Mouse (Mus musculus): ENCODE measurements around the gene Tmem211. TPM values are rescaled to one million over a fixed set of nuclear protein-coding genes. Genes with fewer than 3 reads are reported as not detected.
A peak's percentile ranks its signal among the peaks of the same experiment; 100 is the strongest.

The Tmem211 gene
- total and polyA plus RNA-seq, 3 experiments = not detected

- H3K27ac ChIP-seq (ENCODE audit: insufficient read depth, low read depth) = no peak overlapping the region
- peaks cover 13% of the 10 kb centered on the region for H3K9me3 ChIP-seq (replicated peaks; ENCODE audit: low read length)
- no peak for DNase-seq (ENCODE audit: extremely low read depth)
- H3K27me3 ChIP-seq (replicated peaks) = peaks cover 9% of the 10 kb centered on the region
- no peak overlapping the region for H3K4me2 ChIP-seq (ENCODE audit: insufficient read depth, low read depth, poor library complexity, severe bottlenecking)
- dilution Hi-C loops (cut with MboI; ENCODE audit: extremely low pct_ligation_motif_present, extremely low pct_unique_long_range_greater_than_20kb, low sequenced_read_pairs) (no loop called here), in situ Hi-C loops (cut with MboI; ENCODE audit: low pct_ligation_motif_present, low pct_unique_long_range_greater_than_20kb, low sequenced_read_pairs) (no loop called here)
- no peak overlapping the region for H3K4me3 ChIP-seq (replicated peaks in 1 of 3; ENCODE audit: low read depth in 2 of 3, low read length in 2 of 3, poor library complexity in 1 of 3)
- TF ChIP-seq CTCF (conservative IDR thresholded peaks at IDR 0.05 in 1 of 2, IDR thresholded peaks at IDR 0.05 in 1 of 2; ENCODE audit: low read depth in 2 of 2, low read length in 2 of 2) (peak; percentile 10 to 22; a peak in 2 of 4 replicates), RAD21 (IDR thresholded peaks at IDR 0.05; ENCODE audit: low read depth, low read length) (peak; percentile 5), ZMIZ1 (IDR thresholded peaks at IDR 0.05; ENCODE audit: low read depth, low read length) (no peak)
- no peaks in the 10 kb centered on the region for H3K36me3 ChIP-seq (replicated peaks in 1 of 2; ENCODE audit: control insufficient read depth in 1 of 2, insufficient read depth in 1 of 2, low read length in 1 of 2)
- no peaks in the 10 kb centered on the region for H3K79me2 ChIP-seq (replicated peaks; ENCODE audit: control insufficient read depth, extremely low read depth, insufficient read depth, poor library complexity, severe bottlenecking)
- peaks cover 0 to 7% of the 10 kb centered on the region in 2 experiments; a peak in 2 of 4 replicates for H3K4me1 ChIP-seq (ENCODE audit: control insufficient read depth in 1 of 2, insufficient read depth in 2 of 2)
- no peak overlapping the region for H3K9ac ChIP-seq (ENCODE audit: insufficient read depth, low read depth)
Measured at GRCm38 (mm10) chr5:113286591-113287520, 60.1 kb downstream of the Tmem211 start.

- H3K27me3 ChIP-seq (replicated peaks) = peaks cover 6% of the 10 kb centered on the region
- dilution Hi-C loops (cut with MboI; ENCODE audit: extremely low pct_ligation_motif_present, extremely low pct_unique_long_range_greater_than_20kb, low sequenced_read_pairs) = no loop called here
- in situ Hi-C loops (cut with MboI; ENCODE audit: low pct_ligation_motif_present, low pct_unique_long_range_greater_than_20kb, low sequenced_read_pairs) = no loop called here
- no peak for DNase-seq (ENCODE audit: extremely low read depth)
- H3K9me3 ChIP-seq (replicated peaks; ENCODE audit: low read length) = peaks cover 13% of the 10 kb centered on the region
- H3K4me1 ChIP-seq (ENCODE audit: control insufficient read depth in 1 of 2, insufficient read depth in 2 of 2) = peaks cover 0 to 7% of the 10 kb centered on the region in 2 experiments; a peak in 2 of 4 replicates
- H3K4me3 ChIP-seq (replicated peaks in 1 of 3; ENCODE audit: low read depth in 2 of 3, low read length in 2 of 3, poor library complexity in 1 of 3) = no peak overlapping the region
- no peaks in the 10 kb centered on the region for H3K36me3 ChIP-seq (replicated peaks in 1 of 2; ENCODE audit: control insufficient read depth in 1 of 2, insufficient read depth in 1 of 2, low read length in 1 of 2)
- no peak overlapping the region for H3K9ac ChIP-seq (ENCODE audit: insufficient read depth, low read depth)
- no peak overlapping the region for H3K27ac ChIP-seq (ENCODE audit: insufficient read depth, low read depth)
- H3K4me2 ChIP-seq (ENCODE audit: insufficient read depth, low read depth, poor library complexity, severe bottlenecking) = no peak overlapping the region
- no peaks in the 10 kb centered on the region for H3K79me2 ChIP-seq (replicated peaks; ENCODE audit: control insufficient read depth, extremely low read depth, insufficient read depth, poor library complexity, severe bottlenecking)
- TF ChIP-seq MAZ (IDR thresholded peaks at IDR 0.05; ENCODE audit: low read depth, low read length) = no peak
- TF ChIP-seq MAX (IDR thresholded peaks at IDR 0.05; ENCODE audit: low read length) = no peak
- no peak for TF ChIP-seq CTCF (conservative IDR thresholded peaks at IDR 0.05 in 1 of 2, IDR thresholded peaks at IDR 0.05 in 1 of 2; ENCODE audit: low read depth in 2 of 2, low read length in 2 of 2)
- TF ChIP-seq E2F4 (IDR thresholded peaks at IDR 0.05; ENCODE audit: insufficient replicate concordance, low read depth, low read length) = no peak
- no peak for TF ChIP-seq IRF4 (IDR thresholded peaks at IDR 0.05; ENCODE audit: low read depth, low read length)
- no peak for TF ChIP-seq GABPA (IDR thresholded peaks at IDR 0.05; ENCODE audit: insufficient replicate concordance, low read depth, low read length)
- no peak for TF ChIP-seq TCF12 (IDR thresholded peaks at IDR 0.05; ENCODE audit: low read depth, low read length)
Measured at GRCm38 (mm10) chr5:113287762-113288161, 61.1 kb downstream of the Tmem211 start.

- Histone ChIP-seq H3K27me3 (replicated peaks) (peaks cover 6% of the 10 kb centered on the region), H3K27ac (ENCODE audit: insufficient read depth, low read depth) (no peak overlapping the region), H3K4me1 (ENCODE audit: control insufficient read depth in 1 of 2, insufficient read depth in 2 of 2) (peaks cover 0 to 7% of the 10 kb centered on the region in 2 experiments; a peak in 2 of 4 replicates), H3K79me2 (replicated peaks; ENCODE audit: control insufficient read depth, extremely low read depth, insufficient read depth, poor library complexity, severe bottlenecking) (no peaks in the 10 kb centered on the region), H3K9me3 (replicated peaks; ENCODE audit: low read length) (peaks cover 13% of the 10 kb centered on the region), H3K4me2 (ENCODE audit: insufficient read depth, low read depth, poor library complexity, severe bottlenecking) (no peak overlapping the region), H3K36me3 (replicated peaks in 1 of 2; ENCODE audit: control insufficient read depth in 1 of 2, insufficient read depth in 1 of 2, low read length in 1 of 2) (no peaks in the 10 kb centered on the region), H3K4me3 (replicated peaks in 1 of 3; ENCODE audit: low read depth in 2 of 3, low read length in 2 of 3, poor library complexity in 1 of 3) (no peak overlapping the region), H3K9ac (ENCODE audit: insufficient read depth, low read depth) (no peak overlapping the region)
- in situ Hi-C loops (cut with MboI; ENCODE audit: low pct_ligation_motif_present, low pct_unique_long_range_greater_than_20kb, low sequenced_read_pairs) = no loop called here
- dilution Hi-C loops (cut with MboI; ENCODE audit: extremely low pct_ligation_motif_present, extremely low pct_unique_long_range_greater_than_20kb, low sequenced_read_pairs) = no loop called here
- DNase-seq (ENCODE audit: extremely low read depth) = no peak
- no peak for TF ChIP-seq SMC3 (IDR thresholded peaks at IDR 0.05; ENCODE audit: low read depth, low read length)
- no peak for TF ChIP-seq POLR2AphosphoS2 (IDR thresholded peaks at IDR 0.05; ENCODE audit: low read depth, low read length)
- no peak for TF ChIP-seq NRF1 (IDR thresholded peaks at IDR 0.05; ENCODE audit: low read depth, low read length)
- TF ChIP-seq USF2 (conservative IDR thresholded peaks at IDR 0.05; ENCODE audit: low read depth, low read length) = no peak
- TF ChIP-seq MYC (IDR thresholded peaks at IDR 0.05; ENCODE audit: low read depth, low read length) = no peak
- no peak for TF ChIP-seq ZKSCAN1 (IDR thresholded peaks at IDR 0.05; ENCODE audit: borderline replicate concordance, low read depth, low read length)
- no peak for TF ChIP-seq RAD21 (IDR thresholded peaks at IDR 0.05; ENCODE audit: low read depth, low read length)
- no peak for TF ChIP-seq SIN3A (IDR thresholded peaks at IDR 0.05; ENCODE audit: low read length)
- no peak for TF ChIP-seq GABPA (IDR thresholded peaks at IDR 0.05; ENCODE audit: insufficient replicate concordance, low read depth, low read length)
- TF ChIP-seq JUN (IDR thresholded peaks at IDR 0.05; ENCODE audit: insufficient read depth, low read depth, low read length) = no peak
- no peak for TF ChIP-seq ELF1 (IDR thresholded peaks at IDR 0.05; ENCODE audit: low read depth, low read length)
- no peak for TF ChIP-seq ZNF384 (IDR thresholded peaks at IDR 0.05; ENCODE audit: low read depth, low read length)
- TF ChIP-seq UBTF (IDR thresholded peaks at IDR 0.05; ENCODE audit: low read depth, low read length) = no peak
- TF ChIP-seq TCF12 (IDR thresholded peaks at IDR 0.05; ENCODE audit: low read depth, low read length) = no peak
- TF ChIP-seq NELFE (IDR thresholded peaks at IDR 0.05; ENCODE audit: low read depth, low read length) = no peak
- TF ChIP-seq CTCF (conservative IDR thresholded peaks at IDR 0.05 in 1 of 2, IDR thresholded peaks at IDR 0.05 in 1 of 2; ENCODE audit: low read depth in 2 of 2, low read length in 2 of 2) = no peak
- TF ChIP-seq MXI1 (IDR thresholded peaks at IDR 0.05; ENCODE audit: low read depth, low read length) = no peak
- TF ChIP-seq MAX (IDR thresholded peaks at IDR 0.05; ENCODE audit: low read length) = no peak
Measured at GRCm38 (mm10) chr5:113288490-113288889, 61.8 kb downstream of the Tmem211 start.
